Mouse (Mus musculus) intestine, postnatal 0 days (tissue): ENCODE measurements around the gene Dync1i1. TPM values are rescaled to one million over a fixed set of nuclear protein-coding genes. Genes with fewer than 3 reads are reported as not detected.

Experiments
- ATAC-seq: fragments of 200-750 bp; cut with Nextera tagmentation; 2 replicates; pipeline ENCODE4 v1.8.0; 2017; ENCODE audit warnings: mild to moderate bottlenecking, moderate TSS enrichment, moderate library complexity
- H3K27ac ChIP-seq: fragments of 300-500 bp; sonication (generic); 2 replicates; pipeline ENCODE4 v1.5.1; 2014; ENCODE audit warnings: mild to moderate bottlenecking, low read depth, low read length, moderate library complexity
- H3K27me3 ChIP-seq: fragments of 300-500 bp; sonication (generic); replicated peaks from 2 replicates; pipeline ENCODE4 v1.6.1; 2014; ENCODE audit warnings: low read length, mixed read lengths; ENCODE audit not compliant: control insufficient read depth, insufficient read depth
- H3K36me3 ChIP-seq: fragments of 300-500 bp; sonication (generic); 2 replicates; pipeline ENCODE4 v1.6.1; 2014; ENCODE audit warnings: mild to moderate bottlenecking, moderate library complexity; ENCODE audit not compliant: control insufficient read depth, insufficient read depth
- H3K4me1 ChIP-seq: fragments of 300-500 bp; sonication (generic); replicated peaks from 2 replicates; pipeline ENCODE4 v1.6.1; 2014; ENCODE audit warnings: antibody characterized with exemption, low read length, mixed read lengths; ENCODE audit not compliant: control insufficient read depth, insufficient read depth
- H3K4me2 ChIP-seq: fragments of 300-500 bp; sonication (generic); replicated peaks from 2 replicates; pipeline ENCODE4 v1.6.1; 2014; ENCODE audit warnings: low read depth, mild to moderate bottlenecking, moderate library complexity
- H3K4me3 ChIP-seq: fragments of 300-500 bp; sonication (generic); 2 replicates; pipeline ENCODE4 v1.5.1; 2014; ENCODE audit warnings: low read depth, low read length
- H3K9ac ChIP-seq: fragments of 300-500 bp; sonication (generic); 2 replicates; pipeline ENCODE4 v1.6.1; 2014; ENCODE audit warnings: mild to moderate bottlenecking, low read depth, low read length
- H3K9me3 ChIP-seq: fragments of 300-500 bp; sonication (generic); 2 replicates; pipeline ENCODE4 v1.6.1; 2016; ENCODE audit warnings: mixed run types; ENCODE audit not compliant: control insufficient read depth
- CTCF ChIP-seq: sonication (generic); IDR thresholded peaks from 2 replicates; pipeline ENCODE4 v1.5.1; 2016; ENCODE audit warnings: low read depth, mild to moderate bottlenecking, control low read depth, antibody characterized with exemption, moderate library complexity
- WGBS: fragments of 180-500 bp; shearing (Covaris S2); extraction: QIAGEN DNeasy Blood & Tissue Kit; methylation state at CpG from one replicate; pipeline ENCODE4 v1.1.7; 2014; 5-methylcytosine and 5-hydroxymethylcytosine counted together
- polyA plus RNA-seq: library from polyadenylated mRNA; unstranded; fragments of >200 nt; fragmentation: Nextera tagmentation; extraction: Ambion mirVana; gene quantifications from 2 replicates; pipeline ENCODE4 v1.2.1, GENCODE M21; 2015

The Dync1i1 gene
- polyA plus RNA-seq, 1 experiment from 2014 or later = 0.53 TPM

GRCm38 (mm10) chr6:6027664-6028063 is 302.2 kb downstream of the Dync1i1 start:
- 80% methylated on average over 6 of the region's 6 CpGs for WGBS
- Histone ChIP-seq H3K4me1 (no peaks in the 10 kb centered on the region), H3K9me3 (no peaks in the 10 kb centered on the region), H3K4me3 (no peak overlapping the region), H3K9ac (no peak overlapping the region), H3K27me3 (no peaks in the 10 kb centered on the region), H3K4me2 (no peak overlapping the region), H3K36me3 (no peaks in the 10 kb centered on the region), H3K27ac (no peak overlapping the region)
- TF ChIP-seq CTCF = no peak
- ATAC-seq = no peak

GRCm38 (mm10) chr6:6038773-6039550 is 313.5 kb downstream of the Dync1i1 start:
- Histone ChIP-seq H3K9ac (no peak overlapping the region), H3K4me3 (no peak overlapping the region), H3K36me3 (no peaks in the 10 kb centered on the region), H3K9me3 (no peaks in the 10 kb centered on the region), H3K4me1 (no peaks in the 10 kb centered on the region), H3K4me2 (no peak overlapping the region), H3K27me3 (no peaks in the 10 kb centered on the region), H3K27ac (no peak overlapping the region)
- WGBS = 65% methylated on average over 18 of the region's 18 CpGs
- no peak for TF ChIP-seq CTCF
- no peak for ATAC-seq

- Histone ChIP-seq H3K9ac (no peak overlapping the region), H3K27ac (no peak overlapping the region), H3K36me3 (no peaks in the 10 kb centered on the region; the same call in 1 of the 2 replicates), H3K9me3 (no peaks in the 10 kb centered on the region), H3K4me2 (no peak overlapping the region), H3K27me3 (no peaks in the 10 kb centered on the region), H3K4me3 (no peak overlapping the region), H3K4me1 (no peaks in the 10 kb centered on the region)
- 63% methylated on average over 12 of the region's 12 CpGs for WGBS
- TF ChIP-seq CTCF = no peak
- ATAC-seq = no peak
These were observed 321.4 kb downstream of the Dync1i1 start for GRCm38 (mm10) chr6:6046729-6047424.

DNA sequence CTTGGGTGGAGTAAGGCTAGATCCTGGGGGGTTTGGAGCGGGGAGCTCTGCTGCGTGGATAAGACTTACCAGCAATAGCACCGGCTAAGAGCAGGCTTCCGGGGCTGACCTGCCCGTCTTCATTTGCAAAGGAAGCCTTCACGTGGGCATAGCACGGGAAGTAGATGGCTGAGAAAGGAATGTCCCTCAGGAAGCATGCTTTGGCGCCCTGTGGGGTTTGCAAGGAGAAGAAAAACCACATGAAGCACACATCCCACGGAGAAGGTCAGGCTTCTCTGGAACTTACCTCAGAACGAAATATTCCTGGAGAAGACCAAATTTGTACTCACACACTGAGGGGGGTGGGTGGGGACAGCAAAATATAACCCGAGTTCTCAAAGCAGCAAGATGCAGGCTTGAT is 327.3 kb downstream of the Dync1i1 start:
- H3K4me3 ChIP-seq = no peak overlapping the region
- H3K4me1 ChIP-seq = no peaks in the 10 kb centered on the region
- ATAC-seq = no peak
- WGBS = 75% methylated on average over 11 of the region's 11 CpGs
- TF ChIP-seq CTCF = no peak
- no peaks in the 10 kb centered on the region; the same call in 1 of the 2 replicates for H3K36me3 ChIP-seq
- no peaks in the 10 kb centered on the region for H3K9me3 ChIP-seq
- no peaks in the 10 kb centered on the region for H3K27me3 ChIP-seq
- H3K4me2 ChIP-seq = no peak overlapping the region
- H3K9ac ChIP-seq = no peak overlapping the region
- no peak overlapping the region for H3K27ac ChIP-seq

GRCm38 (mm10) chr6:6053946-6054345 is 328.5 kb downstream of the Dync1i1 start:
- 86% methylated on average over 3 of the region's 3 CpGs for WGBS
- no peak for TF ChIP-seq CTCF
- no peak overlapping the region for H3K4me3 ChIP-seq
- no peaks in the 10 kb centered on the region for H3K36me3 ChIP-seq
- no peak overlapping the region for H3K9ac ChIP-seq
- no peak overlapping the region for H3K27ac ChIP-seq
- no peak for ATAC-seq
- no peak overlapping the region for H3K4me2 ChIP-seq
- H3K27me3 ChIP-seq = no peaks in the 10 kb centered on the region
- no peaks in the 10 kb centered on the region for H3K9me3 ChIP-seq
- H3K4me1 ChIP-seq = no peaks in the 10 kb centered on the region

GRCm38 (mm10) chr6:6058548-6058947 is 333.1 kb downstream of the Dync1i1 start:
- ATAC-seq = no peak
- Histone ChIP-seq H3K4me3 (no peak overlapping the region), H3K9ac (no peak overlapping the region), H3K4me1 (no peaks in the 10 kb centered on the region), H3K27me3 (no peaks in the 10 kb centered on the region), H3K4me2 (no peak overlapping the region), H3K36me3 (no peaks in the 10 kb centered on the region), H3K9me3 (no peaks in the 10 kb centered on the region), H3K27ac (no peak overlapping the region)
- no peak for TF ChIP-seq CTCF
- WGBS = 70% methylated on average over 3 of the region's 3 CpGs
